Mouse (Mus musculus) G1E (cell line): ENCODE data around the gene Rnf144a. TPM values are rescaled to one million over a fixed set of nuclear protein-coding genes. Genes with fewer than 3 reads are reported as not detected.

Experiments
- ATAC-seq: 2 replicates; pipeline ENCODE4 v1.8.0; 2016; ENCODE audit warnings: mild to moderate bottlenecking; ENCODE audit not compliant: insufficient number of reproducible peaks, poor library complexity, low FRiP score, severe bottlenecking; ENCODE audit errors: extremely low read depth
- DNase-seq: peaks from one replicate; pipeline ENCODE4 v3.0.0; 2012; ENCODE audit warnings: low spot score
- H3K27me3 ChIP-seq: 2 replicates; pipeline ENCODE4 v1.6.1; 2012; ENCODE audit warnings: mild to moderate bottlenecking, low read length, inconsistent platforms; ENCODE audit not compliant: insufficient read depth
- H3K36me3 ChIP-seq: replicated peaks from 2 replicates; pipeline ENCODE3; 2012; ENCODE audit warnings: mild to moderate bottlenecking, inconsistent platforms
- H3K4me1 ChIP-seq: 2 replicates; pipeline ENCODE4 v1.6.1; 2012; ENCODE audit warnings: low read depth, low read length, inconsistent platforms, mixed read lengths; ENCODE audit not compliant: insufficient read depth
- H3K4me3 ChIP-seq: 2 replicates; pipeline ENCODE4 v1.5.1; 2012; ENCODE audit warnings: low read depth, mild to moderate bottlenecking, inconsistent platforms, low read length, moderate library complexity, mixed read lengths
- H3K9me3 ChIP-seq: replicated peaks from 2 replicates; pipeline ENCODE4 v1.6.1; 2012; ENCODE audit warnings: inconsistent platforms
- CTCF ChIP-seq: IDR thresholded peaks from 2 replicates; pipeline ENCODE4 v1.5.1; 2012; ENCODE audit warnings: low read depth, low read length, inconsistent platforms, mixed read lengths
- GATA1 ChIP-seq: IDR thresholded peaks from 2 replicates; pipeline ENCODE4 v1.6.1; 2012; ENCODE audit warnings: borderline replicate concordance, low read length, inconsistent platforms, mixed read lengths
- GATA2 ChIP-seq: IDR thresholded peaks from 2 replicates; pipeline ENCODE4 v1.6.1; 2012; ENCODE audit warnings: low read depth, low read length, inconsistent platforms, borderline replicate concordance
- POLR2AphosphoS5 ChIP-seq: IDR thresholded peaks from 2 replicates; pipeline ENCODE4 v1.6.1; 2012; ENCODE audit warnings: low read depth, low read length, inconsistent platforms; ENCODE audit not compliant: insufficient replicate concordance
- TAL1 ChIP-seq: conservative IDR thresholded peaks from 2 replicates; pipeline ENCODE4 v1.6.1; 2012; ENCODE audit warnings: low read depth, low read length, inconsistent platforms, mixed read lengths
- polyA plus RNA-seq: library from polyadenylated mRNA; stranded (reverse); fragments of >175 nt; gene quantifications from 2 replicates; pipeline ENCODE4 v1.2.3, GENCODE M21; 2012
- total RNA-seq, 2 experiments: library from RNA; stranded (forward) in 1 of 2; stranded (reverse) in 1 of 2; fragments of 200-1000 nt in 1 of 2; fragments of >200 nt in 1 of 2; fragmentation: Nextera tagmentation in 1 of 2; gene quantifications; 2 replicates each; pipeline ENCODE4 v1.2.3; 2014 to 2017

The Rnf144a gene
- total RNA-seq (2014; fragmentation: Nextera tagmentation) (not detected in 2 replicates), total RNA-seq (2017) (0.22 and 0.46 TPM in 2 replicates), polyA plus RNA-seq (0.04 TPM in 1 of 2 replicates, not detected in the other)

DNA sequence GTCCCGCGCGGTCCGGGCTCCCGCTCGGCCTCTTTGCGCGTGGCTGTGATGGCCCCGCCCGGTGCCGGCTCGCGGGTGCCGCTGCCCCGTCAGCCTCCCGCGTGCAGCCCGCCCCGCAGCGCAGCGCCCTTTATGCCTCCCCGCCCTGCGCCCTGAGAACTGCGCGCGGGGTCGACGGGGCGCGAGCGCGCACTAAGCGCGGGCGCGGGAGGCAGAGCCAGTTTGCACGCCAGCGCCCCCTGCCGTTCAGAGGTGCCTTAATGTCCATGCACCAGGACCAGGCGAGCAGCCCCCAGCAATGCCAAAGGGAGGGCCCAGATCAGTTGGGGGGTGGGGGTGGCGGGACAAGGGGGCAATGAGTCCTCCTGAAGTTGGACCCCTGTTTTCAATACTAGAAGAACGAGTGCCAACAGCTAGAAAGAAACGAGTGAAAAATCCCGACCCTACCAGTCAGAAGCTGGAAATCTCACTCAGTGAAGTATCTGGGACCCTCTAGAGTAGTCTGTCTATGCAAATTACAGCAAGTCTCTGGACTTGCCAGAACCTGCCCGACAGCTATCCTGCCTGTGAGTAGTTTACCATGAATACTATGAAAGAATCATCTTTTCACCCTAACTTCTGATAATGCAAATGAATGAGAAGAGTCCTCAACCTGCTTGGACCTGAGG lies at the start of gene Rnf144a:
Gene Rnf144a (minus strand): TSS at position 151 of the 668 bp plus-strand sequence.
- Histone ChIP-seq H3K27me3 (no peaks in the 10 kb centered on the region; the same call in 1 of the 2 replicates), H3K9me3 (peaks cover 72% of the 10 kb centered on the region), H3K4me1 (no peaks in the 10 kb centered on the region), H3K36me3 (no peaks in the 10 kb centered on the region), H3K4me3 (peak within 1 kb of the TSS; percentile 3; the same call in 1 of the 2 replicates)
- no peak for DNase-seq
- ATAC-seq = no peak
- TF ChIP-seq CTCF (no peak), GATA2 (no peak), TAL1 (no peak), GATA1 (no peak), POLR2AphosphoS5 (no peak)

DNA sequence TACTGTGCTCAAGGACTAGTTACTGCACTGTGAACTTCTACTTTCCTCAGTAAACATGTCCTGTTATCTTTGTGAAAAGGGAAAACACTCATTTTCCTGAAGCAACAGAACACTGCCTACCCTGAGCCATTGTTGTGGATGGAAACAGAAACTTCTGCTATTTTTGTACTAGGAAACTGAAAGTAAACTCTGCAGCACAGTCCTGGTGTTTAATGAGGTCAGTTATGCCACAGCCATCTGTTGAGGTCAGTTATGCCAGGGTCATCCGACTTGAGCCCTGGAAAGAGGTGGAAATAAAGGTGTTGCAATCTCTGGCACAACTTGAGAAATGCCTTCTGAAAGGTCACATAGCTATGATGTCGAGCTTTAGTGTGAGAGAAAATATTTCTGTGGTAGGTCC lies 45.0 kb upstream of the Rnf144a start:
- H3K36me3 ChIP-seq = no peaks in the 10 kb centered on the region
- H3K4me3 ChIP-seq = no peak overlapping the region
- H3K27me3 ChIP-seq = no peaks in the 10 kb centered on the region
- H3K4me1 ChIP-seq = no peaks in the 10 kb centered on the region
- ATAC-seq = no peak
- TF ChIP-seq POLR2AphosphoS5 = no peak
- TF ChIP-seq CTCF = no peak
- TF ChIP-seq GATA2 = no peak
- H3K9me3 ChIP-seq = peaks cover 40% of the 10 kb centered on the region
- no peak for DNase-seq

DNA sequence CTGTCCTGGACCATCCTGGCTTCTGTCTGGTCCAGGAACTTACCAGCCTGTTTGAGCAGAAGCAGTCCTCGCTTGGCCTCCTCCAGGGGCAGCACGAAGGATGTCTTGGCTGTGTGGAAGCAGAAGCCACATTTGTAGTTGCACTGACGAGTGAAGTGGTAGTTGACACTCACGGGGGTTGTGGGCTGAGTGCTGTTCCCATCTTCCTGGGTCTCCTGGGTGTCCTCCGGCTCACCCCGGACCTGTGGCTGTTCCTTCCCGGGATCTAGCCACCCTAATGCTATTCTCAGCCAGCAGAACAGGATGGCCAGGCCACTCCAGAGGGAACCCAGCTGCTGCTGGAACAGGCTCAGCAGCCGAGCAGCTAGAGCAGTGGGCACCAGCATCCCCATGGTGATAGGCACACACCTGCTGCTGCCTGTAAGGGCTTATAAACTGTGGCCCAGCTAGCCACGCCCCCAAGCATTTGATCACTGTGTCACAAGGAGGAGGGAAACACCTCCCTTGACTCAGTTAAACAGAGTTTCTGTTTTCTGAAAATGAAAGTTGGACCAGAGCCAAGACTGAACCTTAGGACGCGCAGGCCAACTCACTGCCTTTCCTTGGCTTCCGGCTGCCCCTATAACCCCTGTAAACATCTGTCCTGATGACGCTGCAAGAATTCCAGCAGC lies 41.1 kb upstream of the Rnf144a start, which contains the start of gene Rsad2:
Gene Rsad2 (minus strand): TSS at position 425 of the 671 bp plus-strand sequence.
- TF ChIP-seq TAL1 (no peak), CTCF (no peak), POLR2AphosphoS5 (no peak), GATA1 (no peak), GATA2 (no peak)
- Histone ChIP-seq H3K36me3 (no peaks in the 10 kb centered on the region), H3K4me1 (no peaks in the 10 kb centered on the region), H3K4me3 (no peak within 1 kb of the TSS), H3K9me3 (peaks cover 59% of the 10 kb centered on the region), H3K27me3 (no peaks in the 10 kb centered on the region)
- DNase-seq (no peak), ATAC-seq (no peak)

DNA sequence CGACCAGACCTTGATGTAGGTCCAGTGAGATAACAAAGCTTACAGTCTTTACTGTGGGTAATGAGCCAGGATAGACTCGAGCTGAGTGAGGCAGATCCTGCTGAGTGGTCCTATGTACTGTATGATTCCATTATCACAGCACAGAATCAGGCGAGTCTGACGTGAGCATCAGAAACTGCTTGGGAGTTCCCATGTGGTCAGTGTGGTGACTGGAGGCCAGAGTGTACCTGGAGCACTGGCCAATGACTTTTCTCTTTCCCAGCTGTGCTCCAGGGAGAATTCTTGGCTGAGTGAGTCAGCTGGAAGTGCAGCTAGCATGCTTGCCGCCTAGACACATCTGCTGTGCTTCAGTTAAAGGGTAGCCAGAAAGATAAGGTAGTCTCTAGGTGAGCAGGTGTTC lies 39.6 kb upstream of the Rnf144a start:
- no peak for ATAC-seq
- no peak overlapping the region for H3K4me3 ChIP-seq

DNA sequence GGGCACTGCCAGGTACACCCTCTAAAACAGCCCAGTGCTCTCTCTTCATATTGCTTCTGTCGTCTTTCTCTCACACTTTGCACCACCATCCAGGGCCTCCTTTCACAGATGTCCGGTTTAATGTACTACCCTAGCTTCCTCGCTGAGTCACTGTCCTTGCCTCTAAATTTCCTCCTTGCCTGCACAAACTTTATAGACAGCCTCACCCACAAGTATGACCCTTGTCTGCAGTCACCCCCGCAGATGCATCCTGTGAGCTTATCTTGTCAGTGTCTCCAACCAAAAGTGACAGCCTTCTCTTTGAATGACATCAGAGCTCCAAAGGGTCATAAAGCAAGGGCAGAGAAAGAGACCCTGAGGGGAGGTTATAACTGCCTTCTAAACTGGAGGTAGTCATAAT lies 37.9 kb upstream of the Rnf144a start:
- DNase-seq (no peak), ATAC-seq (no peak)
- H3K27me3 ChIP-seq = no peaks in the 10 kb centered on the region
- H3K4me3 ChIP-seq = no peak overlapping the region
- no peaks in the 10 kb centered on the region for H3K36me3 ChIP-seq
- H3K4me1 ChIP-seq = no peaks in the 10 kb centered on the region
- TF ChIP-seq TAL1 (no peak), GATA2 (no peak), POLR2AphosphoS5 (no peak), CTCF (no peak), GATA1 (no peak)
- peaks cover 44% of the 10 kb centered on the region for H3K9me3 ChIP-seq

More for the DNA sequence above, 39.6 kb upstream of the Rnf144a start:
- H3K36me3 ChIP-seq = no peaks in the 10 kb centered on the region
- TF ChIP-seq TAL1 (no peak), GATA1 (no peak), GATA2 (no peak), POLR2AphosphoS5 (no peak), CTCF (no peak)
- no peaks in the 10 kb centered on the region for H3K4me1 ChIP-seq
- DNase-seq = no peak
- H3K9me3 ChIP-seq = peaks cover 50% of the 10 kb centered on the region
- no peaks in the 10 kb centered on the region for H3K27me3 ChIP-seq

DNA sequence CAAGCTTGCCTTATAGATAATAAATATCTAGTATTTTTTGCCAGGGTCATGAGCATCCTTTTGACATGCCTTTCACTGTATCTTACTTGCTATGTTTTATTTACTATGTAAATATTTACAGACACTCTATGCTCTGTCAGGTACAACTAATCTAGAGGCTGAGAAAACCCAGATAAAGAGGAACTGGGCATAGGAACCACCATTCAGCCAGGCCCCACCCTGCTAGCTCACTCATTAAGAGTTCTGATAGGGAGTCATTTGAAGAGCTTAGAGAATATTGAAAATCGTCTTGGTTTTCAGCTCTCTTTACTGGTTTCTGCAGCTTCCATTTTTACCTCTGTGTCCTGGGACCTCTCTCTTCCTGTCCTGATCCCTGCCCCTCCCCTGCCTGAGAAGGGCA lies 36.1 kb upstream of the Rnf144a start:
- no peaks in the 10 kb centered on the region for H3K4me1 ChIP-seq
- DNase-seq (no peak), ATAC-seq (no peak)
- H3K9me3 ChIP-seq = peaks cover 41% of the 10 kb centered on the region
- H3K4me3 ChIP-seq = no peak overlapping the region
- H3K27me3 ChIP-seq = no peaks in the 10 kb centered on the region
- H3K36me3 ChIP-seq = no peaks in the 10 kb centered on the region
- no peak for TF ChIP-seq TAL1

DNA sequence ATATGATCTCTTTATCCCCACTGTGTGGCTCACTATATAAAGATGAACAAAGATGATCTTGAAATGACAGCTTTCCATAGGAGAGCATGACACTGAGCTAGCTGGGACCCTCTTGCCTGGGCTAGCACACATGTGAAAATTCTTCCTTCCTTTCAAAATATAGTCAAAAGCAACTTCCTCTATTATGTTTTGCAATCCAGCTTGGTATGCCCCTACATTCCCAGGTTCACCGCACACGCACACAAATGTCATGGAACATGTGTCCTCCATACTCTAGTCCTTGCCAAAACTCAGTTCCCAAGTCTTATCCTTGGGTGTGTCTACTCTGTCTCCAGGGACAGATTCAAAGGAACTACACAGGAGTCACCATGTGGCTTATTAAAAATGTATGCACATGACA lies 34.4 kb upstream of the Rnf144a start:
- Histone ChIP-seq H3K4me1 (no peaks in the 10 kb centered on the region), H3K4me3 (no peak overlapping the region), H3K9me3 (peaks cover 37% of the 10 kb centered on the region), H3K27me3 (no peaks in the 10 kb centered on the region), H3K36me3 (no peaks in the 10 kb centered on the region)
- DNase-seq (no peak), ATAC-seq (no peak)
- TF ChIP-seq TAL1 = no peak
- TF ChIP-seq POLR2AphosphoS5 = no peak
- TF ChIP-seq CTCF = no peak
- no peak for TF ChIP-seq GATA2
- no peak for TF ChIP-seq GATA1
